Mouse (Mus musculus) skeletal muscle tissue, adult 2 months (tissue): ENCODE data around the gene Fanca.
"Not testable (repeated sequence)": the region's sequence is repeated elsewhere in the genome, so short reads cannot be mapped to it uniquely, and the experiment has no call there.

Experiments used
- DNase-seq: peaks from one replicate; pipeline ENCODE4 v3.0.0-alpha.2; 2012; ENCODE audit warnings: low read depth, low spot score

Fanca gene

GRCm38 (mm10) chr8:123271901-123272300 lies 46.5 kb downstream of the Fanca start:
- no peak for DNase-seq

- no peak for DNase-seq
Observed at GRCm38 (mm10) chr8:123271147-123271546, 47.2 kb downstream of the Fanca start.

GRCm38 (mm10) chr8:123267926-123268656 lies 50.3 kb downstream of the Fanca start:
- no peak for DNase-seq

GRCm38 (mm10) chr8:123257593-123257992 lies 60.8 kb downstream of the Fanca start:
- DNase-seq, result not testable (repeated sequence)

- no peak for DNase-seq
Observed at GRCm38 (mm10) chr8:123257114-123257513, 61.3 kb downstream of the Fanca start.

- no peak for DNase-seq
Observed at GRCm38 (mm10) chr8:123255170-123255569, 63.2 kb downstream of the Fanca start.

GRCm38 (mm10) chr8:123254099-123254885 lies 64.1 kb downstream of the Fanca start, which contains the start of the genes Zfp276 and Vps9d1:
Gene Zfp276 (plus strand): TSS chr8:123254195.
Gene Vps9d1 (minus strand): TSS chr8:123254348.
- DNase-seq, result peak; percentile 63

GRCm38 (mm10) chr8:123253451-123254098 lies 64.8 kb downstream of the Fanca start:
- no peak for DNase-seq

- no peak for DNase-seq
Observed at GRCm38 (mm10) chr8:123252925-123253324, 65.5 kb downstream of the Fanca start.

GRCm38 (mm10) chr8:123250940-123251339 lies 67.4 kb downstream of the Fanca start:
- DNase-seq, result no peak

GRCm38 (mm10) chr8:123248596-123248995 lies 69.8 kb downstream of the Fanca start:
- DNase-seq, result no peak

GRCm38 (mm10) chr8:123247748-123248147 lies 70.6 kb downstream of the Fanca start:
- DNase-seq, result no peak

GRCm38 (mm10) chr8:123245543-123245942 lies 72.8 kb downstream of the Fanca start:
- no peak for DNase-seq

- DNase-seq, result no peak
Observed at GRCm38 (mm10) chr8:123244382-123244781, 74.0 kb downstream of the Fanca start.

- no peak for DNase-seq
Observed at GRCm38 (mm10) chr8:123243053-123243452, 75.3 kb downstream of the Fanca start.

- no peak for DNase-seq
Observed at GRCm38 (mm10) chr8:123242107-123242923, 76.1 kb downstream of the Fanca start.

- DNase-seq, result no peak
Observed at GRCm38 (mm10) chr8:123239398-123239797, 79.0 kb downstream of the Fanca start.

GRCm38 (mm10) chr8:123235520-123236497 lies 82.6 kb downstream of the Fanca start, which contains the start of gene Spata2l:
Gene Spata2l (minus strand): TSS chr8:123236233.
- peak; percentile 59 for DNase-seq

GRCm38 (mm10) chr8:123234918-123235519 lies 83.4 kb downstream of the Fanca start:
- DNase-seq, result no peak

GRCm38 (mm10) chr8:123233760-123234159 lies 84.6 kb downstream of the Fanca start:
- no peak for DNase-seq
